Mouse (Mus musculus): Measurements from ENCODE around the gene Zfp618. TPM values are rescaled to one million over a fixed set of nuclear protein-coding genes. Genes with fewer than 3 reads are reported as not detected.

The Zfp618 gene
- total RNA-seq, 2 experiments from 2014 or later = 3.6 to 6.1 TPM

DNA sequence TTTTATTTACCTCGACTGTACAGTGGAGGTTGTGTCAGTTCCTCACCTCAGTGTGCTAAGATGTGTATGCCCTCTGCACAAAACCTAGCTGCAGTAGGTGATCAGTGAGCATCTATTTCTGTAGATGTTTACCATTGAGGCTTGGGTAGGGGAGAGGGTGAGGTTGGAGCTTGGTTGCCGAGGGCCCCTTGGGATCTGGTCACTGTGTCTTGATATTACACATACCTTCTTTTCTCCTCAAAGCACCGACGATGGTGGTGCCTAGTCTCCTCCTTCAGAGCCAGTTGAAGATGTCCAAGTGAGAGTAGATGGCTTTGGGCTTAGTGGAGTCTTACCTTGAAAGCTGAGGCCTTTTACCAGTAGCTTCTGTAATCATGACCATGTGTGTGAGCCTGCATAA, 101.4 kb downstream of the Zfp618 start:
- no peak for DNase-seq (ENCODE audit: low spot score in 2 of 2)
- no peak for TF ChIP-seq CTCF (conservative IDR thresholded peaks at IDR 0.05)
- no peak overlapping the region for H3K4me3 ChIP-seq
- no peak overlapping the region for H3K27ac ChIP-seq

DNA sequence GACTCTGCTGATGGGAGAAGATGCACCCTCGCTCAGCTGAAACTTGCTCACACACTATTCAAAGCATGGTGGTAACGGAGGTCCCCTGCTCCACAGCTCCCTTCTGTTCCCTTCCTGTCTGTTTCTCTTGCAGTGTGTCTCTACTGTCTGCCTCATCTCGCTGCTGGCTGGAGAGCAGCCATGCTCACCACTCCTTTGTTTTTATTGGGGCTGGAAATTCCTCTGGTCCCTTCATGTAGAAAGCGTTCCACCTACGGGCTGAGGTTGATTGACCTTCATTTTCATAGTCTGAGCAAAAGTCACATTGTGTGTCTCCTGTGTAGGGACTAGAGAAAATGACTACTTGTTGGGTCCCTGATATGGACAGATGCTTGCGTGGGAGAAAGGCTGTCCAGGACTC, 102.4 kb downstream of the Zfp618 start:
- TF ChIP-seq CTCF (conservative IDR thresholded peaks at IDR 0.05) = no peak
- H3K4me3 ChIP-seq = no peak overlapping the region
- no peak for DNase-seq (ENCODE audit: low spot score in 2 of 2)
- H3K27ac ChIP-seq = no peak overlapping the region

DNA sequence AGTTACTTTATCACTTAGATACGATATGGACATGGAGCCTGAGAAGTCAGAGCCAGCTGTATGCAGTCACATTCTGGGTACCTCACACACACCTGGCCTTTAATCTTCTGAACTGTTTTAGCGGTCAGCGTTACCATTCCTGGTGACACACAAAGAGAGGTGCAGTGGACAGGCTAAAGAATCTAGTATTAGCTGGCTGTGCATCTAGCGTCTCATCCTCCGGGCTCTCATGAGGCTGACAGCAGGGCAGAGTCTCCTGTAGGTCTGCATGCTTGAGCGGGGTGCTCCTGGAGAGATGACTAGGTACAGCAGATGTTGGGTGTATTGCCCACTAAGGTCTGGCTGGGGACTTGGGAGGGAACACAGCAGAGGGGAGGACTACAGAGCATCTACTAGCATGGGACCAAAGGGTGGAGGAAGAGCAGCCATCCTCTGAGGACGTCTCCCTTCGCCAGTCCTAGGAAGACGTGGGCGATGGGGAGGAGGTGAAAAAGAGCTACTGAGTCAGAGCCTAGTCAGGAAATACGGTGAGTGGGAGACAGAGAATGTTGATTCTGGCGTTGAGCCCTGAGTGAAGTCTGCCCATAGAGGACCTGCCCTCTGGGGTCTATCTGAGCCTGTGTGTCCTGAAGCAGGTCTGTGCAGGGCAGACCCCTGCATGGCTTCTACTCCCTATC, 103.3 kb downstream of the Zfp618 start:
- H3K4me3 ChIP-seq = no peak overlapping the region
- TF ChIP-seq CTCF (conservative IDR thresholded peaks at IDR 0.05) = no peak
- H3K27ac ChIP-seq = no peak overlapping the region
- DNase-seq (ENCODE audit: low spot score in 2 of 2) = peak; percentile 25 to 55

DNA sequence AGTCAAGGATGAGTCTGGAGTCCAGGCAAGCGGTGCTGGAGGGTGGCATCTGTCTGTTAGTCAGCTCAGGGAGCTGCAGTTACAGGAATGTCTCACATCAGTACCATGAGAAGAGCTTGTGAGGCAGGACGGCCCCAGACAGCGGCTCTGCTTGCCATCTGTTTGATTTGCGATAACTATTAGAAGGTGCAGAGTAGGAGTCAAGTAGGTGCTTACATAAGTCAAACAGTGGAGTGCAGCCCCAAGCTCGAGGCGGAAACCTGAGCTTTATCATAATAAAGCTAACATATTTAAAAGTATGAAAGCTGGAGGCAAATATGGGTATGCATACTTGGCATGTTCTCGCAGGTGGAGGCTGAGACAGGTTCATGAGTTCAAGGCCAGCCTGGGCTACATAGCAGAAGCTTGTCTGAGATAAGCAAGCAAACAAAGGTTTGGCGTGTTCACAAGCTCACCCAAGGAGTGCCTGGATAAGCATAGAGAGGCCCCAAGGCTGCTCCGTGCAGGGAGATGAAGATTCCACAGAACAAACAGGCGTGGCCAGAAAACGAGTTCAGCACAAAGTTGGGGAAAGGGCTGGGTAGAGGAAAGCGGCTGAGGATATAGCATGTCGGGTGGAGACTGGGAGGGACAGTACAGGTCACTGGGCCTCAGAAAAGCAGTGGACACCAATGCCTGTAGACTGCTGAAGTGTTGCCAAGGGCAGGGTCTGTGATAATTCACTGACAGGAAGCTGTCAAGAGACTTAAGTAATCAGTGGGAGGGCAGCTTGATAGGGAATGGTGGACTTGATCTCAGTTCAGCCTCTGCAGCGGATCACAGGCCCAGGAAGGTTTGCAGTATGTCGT, 106.3 kb downstream of the Zfp618 start:
- H3K27ac ChIP-seq = no peak overlapping the region
- H3K4me3 ChIP-seq = no peak overlapping the region
- no peak for TF ChIP-seq CTCF (conservative IDR thresholded peaks at IDR 0.05)
- no peak for DNase-seq (ENCODE audit: low spot score in 2 of 2)

DNA sequence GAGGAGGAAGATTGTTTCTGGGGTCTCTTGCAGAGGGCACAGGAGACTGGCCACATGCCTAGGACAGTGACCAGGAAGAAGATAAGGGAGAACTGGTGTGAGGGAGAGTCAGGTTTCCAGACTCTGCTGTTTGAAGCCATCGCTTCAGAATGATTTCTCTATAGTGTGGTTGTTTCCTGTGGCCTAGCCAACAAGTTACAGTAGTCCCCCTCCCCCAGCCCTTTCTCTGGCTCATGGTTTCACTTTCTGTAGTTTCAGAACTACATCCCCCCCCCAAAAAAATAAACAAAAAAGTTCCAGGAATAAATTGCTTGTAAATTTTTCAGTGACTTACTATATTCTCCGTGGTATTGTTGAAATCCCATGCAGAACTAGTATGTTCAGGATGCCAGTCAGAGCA, 107.8 kb downstream of the Zfp618 start:
- no peak overlapping the region for H3K27ac ChIP-seq
- no peak for DNase-seq (ENCODE audit: low spot score in 2 of 2)
- H3K4me3 ChIP-seq = no peak overlapping the region
- TF ChIP-seq CTCF (conservative IDR thresholded peaks at IDR 0.05) = no peak

DNA sequence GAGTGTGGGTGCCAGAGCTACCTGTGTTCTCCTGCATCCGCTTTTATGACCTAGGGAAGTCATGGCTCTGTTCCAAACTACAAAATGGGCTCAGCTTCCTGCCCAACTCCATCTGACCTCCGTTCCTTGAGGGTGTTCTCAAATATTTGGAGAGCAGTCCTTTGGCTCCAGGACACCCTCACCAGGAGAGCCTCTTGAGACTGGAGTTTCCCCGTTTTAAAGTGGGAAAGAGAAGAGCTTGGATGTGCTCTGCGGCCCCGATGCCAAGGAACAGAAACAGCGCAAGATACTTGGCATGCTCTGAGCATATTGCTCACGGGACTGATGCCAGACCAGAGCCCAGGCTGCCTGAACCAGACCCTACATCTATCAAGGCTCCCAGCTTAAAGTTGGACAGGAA, 113.8 kb downstream of the Zfp618 start:
- TF ChIP-seq CTCF (conservative IDR thresholded peaks at IDR 0.05) = no peak
- no peak overlapping the region for H3K4me3 ChIP-seq
- no peak for DNase-seq (ENCODE audit: low spot score in 2 of 2)
- H3K27ac ChIP-seq = no peak overlapping the region

DNA sequence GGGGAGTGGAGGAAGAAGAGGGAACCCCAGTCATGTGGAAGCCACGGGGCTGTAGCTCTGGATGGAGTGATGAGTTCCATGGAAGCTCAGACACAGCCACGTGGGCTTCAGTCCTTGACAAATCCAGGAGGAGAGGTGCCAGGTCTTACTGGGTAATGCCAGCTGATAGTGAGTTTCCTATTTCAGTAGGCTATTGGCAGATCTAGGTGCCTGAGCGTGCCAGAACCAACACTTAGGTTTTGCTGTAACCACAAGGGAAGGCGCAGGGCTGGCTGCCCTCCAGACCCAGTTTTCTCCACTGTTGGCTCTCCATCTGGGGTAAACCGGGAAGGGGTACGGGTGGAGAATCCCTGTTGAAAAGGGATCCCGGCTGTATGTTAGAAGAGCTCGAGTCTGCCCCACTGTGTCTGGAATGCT, 119.1 kb downstream of the Zfp618 start:
- 0 out of 2 replicates have a peak, but pooled peaks have one; percentile 25 for TF ChIP-seq CTCF (conservative IDR thresholded peaks at IDR 0.05)
- DNase-seq (ENCODE audit: low spot score in 2 of 2) = peak; percentile 20 to 42
- Histone ChIP-seq H3K4me3 (no peak overlapping the region), H3K27ac (no peak overlapping the region)

DNA sequence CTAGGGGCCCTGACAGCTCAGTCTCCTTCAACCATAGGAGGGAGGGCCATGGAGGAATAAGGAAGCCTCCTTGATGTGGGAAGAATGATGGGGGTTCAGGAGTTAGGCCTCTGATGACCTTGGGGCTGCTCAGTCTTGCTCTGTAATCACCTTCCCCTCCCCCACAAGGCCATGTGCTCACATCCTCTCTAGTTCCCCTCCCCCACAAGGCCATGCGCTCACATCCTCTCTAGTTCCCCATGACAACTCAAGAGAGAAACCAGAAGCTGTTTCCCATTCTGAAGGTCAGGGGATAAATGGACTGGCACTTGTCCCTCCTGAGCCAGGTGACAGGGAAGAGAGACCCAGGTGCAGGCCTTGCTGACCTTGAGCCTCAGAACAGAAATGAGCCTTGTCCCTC, 124.1 kb downstream of the Zfp618 start:
- H3K27ac ChIP-seq = no peak overlapping the region
- no peak for TF ChIP-seq CTCF (conservative IDR thresholded peaks at IDR 0.05)

DNA sequence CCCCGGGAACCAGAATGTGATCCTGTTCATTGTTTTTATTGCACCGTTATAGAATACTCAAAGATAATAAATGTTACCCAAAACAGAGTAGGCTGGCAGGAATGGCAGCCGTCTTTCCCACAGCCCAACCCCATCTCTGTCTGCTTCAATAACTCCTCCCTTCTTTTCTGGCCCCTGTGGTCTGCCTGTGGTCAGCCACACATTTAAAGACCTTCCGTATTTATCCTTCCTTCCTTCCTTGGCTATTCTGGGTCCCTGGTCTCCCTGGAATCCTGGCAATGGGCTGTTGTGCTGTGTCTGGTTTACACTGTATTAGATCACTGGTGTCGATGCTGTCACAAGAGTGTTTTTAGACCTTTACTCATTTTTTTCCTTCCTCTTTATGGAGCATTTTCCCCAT, 125.8 kb downstream of the Zfp618 start:
- no peak for TF ChIP-seq CTCF (conservative IDR thresholded peaks at IDR 0.05)
- no peak overlapping the region for H3K4me3 ChIP-seq
- no peak overlapping the region for H3K27ac ChIP-seq
- DNase-seq (ENCODE audit: low spot score in 2 of 2) = no peak

More for the DNA sequence above, 124.1 kb downstream of the Zfp618 start:
- DNase-seq (ENCODE audit: low spot score in 2 of 2) = no peak
- H3K4me3 ChIP-seq = no peak overlapping the region

DNA sequence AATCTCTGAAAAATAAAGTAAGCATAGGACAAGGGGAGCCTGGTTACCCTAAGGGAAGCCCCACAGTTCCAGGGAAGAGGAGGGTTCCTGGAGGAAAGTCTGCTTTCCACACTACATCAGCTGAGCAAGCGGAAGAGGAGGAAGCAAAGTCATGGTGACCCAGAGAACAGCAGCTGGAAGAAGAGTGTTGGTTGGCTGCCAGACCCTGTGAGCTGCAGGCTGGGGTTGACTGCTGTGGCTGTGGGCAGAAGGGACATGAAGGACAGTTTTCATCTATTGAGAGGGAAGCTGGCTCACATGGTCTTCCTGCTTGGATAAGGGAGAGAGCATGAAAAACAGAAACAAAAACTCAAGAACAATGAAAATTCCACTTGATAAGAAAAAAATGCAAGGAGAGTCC, 132.2 kb downstream of the Zfp618 start:
- DNase-seq (ENCODE audit: low spot score in 2 of 2) = no peak
- Histone ChIP-seq H3K4me3 (no peak overlapping the region), H3K27ac (no peak overlapping the region)
- TF ChIP-seq CTCF (conservative IDR thresholded peaks at IDR 0.05) = no peak

DNA sequence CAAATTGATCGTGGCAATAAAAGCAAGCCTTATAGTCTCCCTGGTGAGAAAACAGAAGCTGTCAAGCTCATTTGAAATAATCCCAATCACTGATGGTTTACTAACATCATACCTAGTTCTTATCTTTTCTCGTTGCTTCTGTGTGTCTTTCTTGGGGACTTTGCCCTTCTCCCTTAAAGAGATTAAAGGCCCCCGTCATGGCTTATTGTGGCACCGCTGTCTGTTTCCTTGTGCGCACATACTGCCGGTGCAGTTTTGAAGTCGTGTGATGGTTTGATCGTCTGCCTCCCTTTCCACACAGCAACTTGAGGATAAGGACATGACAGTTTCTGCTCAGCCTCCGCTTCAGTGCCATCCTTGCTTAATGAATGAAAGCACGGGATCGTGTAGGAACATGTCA, 135.1 kb downstream of the Zfp618 start:
- no peak overlapping the region for H3K27ac ChIP-seq
- H3K4me3 ChIP-seq = no peak overlapping the region
- TF ChIP-seq CTCF (conservative IDR thresholded peaks at IDR 0.05) = no peak
- DNase-seq (ENCODE audit: low spot score in 2 of 2) = no peak

DNA sequence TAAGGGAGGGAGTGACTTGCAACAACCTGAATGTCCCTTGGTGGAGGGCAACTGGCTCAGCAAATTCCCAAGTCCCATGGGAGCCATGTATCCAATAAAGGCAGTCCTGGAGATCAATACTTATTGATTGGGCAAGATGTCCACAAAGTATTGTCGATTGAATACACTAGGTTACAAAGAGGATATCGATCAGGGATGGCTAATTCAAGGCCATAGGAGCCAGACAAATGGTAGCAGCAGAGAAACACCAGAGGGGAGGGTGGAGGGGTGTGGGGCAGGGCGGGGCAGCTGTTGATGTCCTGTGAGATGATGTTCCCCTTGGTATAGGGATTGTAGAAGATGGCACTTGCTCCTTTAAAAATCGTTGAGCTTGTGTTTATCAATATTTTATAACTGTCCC, 136.7 kb downstream of the Zfp618 start:
- no peak for DNase-seq (ENCODE audit: low spot score in 2 of 2)
- Histone ChIP-seq H3K4me3 (no peak overlapping the region), H3K27ac (no peak overlapping the region)
- no peak for TF ChIP-seq CTCF (conservative IDR thresholded peaks at IDR 0.05)

DNA sequence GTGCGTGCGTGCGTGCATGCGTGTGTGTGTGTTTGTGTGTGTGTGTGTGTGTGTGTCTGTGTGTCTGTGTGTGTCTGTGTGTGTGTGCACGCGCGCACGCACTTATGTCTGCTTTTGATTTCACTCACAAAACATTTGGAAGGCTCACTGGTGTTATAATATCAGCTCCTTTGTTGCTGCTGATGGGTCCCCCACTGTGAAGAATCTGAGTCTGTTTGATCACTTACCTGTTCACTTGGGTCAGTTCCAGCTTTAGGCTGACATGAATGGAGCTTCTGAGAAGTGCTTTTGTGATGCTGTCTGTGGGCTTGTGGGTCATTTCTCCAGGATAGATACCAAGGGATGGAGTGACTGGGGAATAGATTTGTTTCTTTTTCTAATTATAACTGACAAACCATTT, 140.3 kb downstream of the Zfp618 start:
- no peak overlapping the region for H3K4me3 ChIP-seq
- H3K27ac ChIP-seq = no peak overlapping the region
- no peak for DNase-seq (ENCODE audit: low spot score in 2 of 2)
- TF ChIP-seq CTCF (conservative IDR thresholded peaks at IDR 0.05) = no peak

All from layer of hippocampus, adult 2 months (tissue).